ENCODE assay signal across 15 mouse cellular contexts in genomic region chr3:97507209-97507608, GRCm38 (mm10).
DNase-seq lines count a peak whose midpoint lies in the region; ATAC-seq lines count a peak whose summit lies in the region.
"Had no signal": no experiment of that assay in that cellular context is flagged by ENCODE, and none has a peak within 500 bp of the region (broad histone marks: within the 10 kb centered on the region; RNA-seq: fewer than 3 reads in every experiment).

No protein-coding gene starts in this region.

- H3K27me3 ChIP-seq in forebrain, embryonic 14.5 days (replicated peaks; ENCODE audit: control insufficient read depth, insufficient read depth, low read length) = no peaks in the 10 kb centered on the region
- no peaks in the 10 kb centered on the region for H3K27me3 ChIP-seq in forebrain, embryonic 10.5 days (ENCODE audit: poor library complexity, severe bottlenecking)
- no peaks in the 10 kb centered on the region for H3K27me3 ChIP-seq in midbrain, embryonic 14.5 days (ENCODE audit: control insufficient read depth, insufficient read depth, low read length)
- H3K27me3 ChIP-seq in midbrain, embryonic 10.5 days (ENCODE audit: low read depth, poor library complexity, severe bottlenecking) = no peaks in the 10 kb centered on the region
- no peaks in the 10 kb centered on the region for H3K27me3 ChIP-seq in hindbrain, embryonic 13.5 days
- H3K27me3 ChIP-seq in neural tube, embryonic 13.5 days = no peaks in the 10 kb centered on the region
- H3K27me3 ChIP-seq: embryonic facial prominence, embryonic 15.5 days; Patski had no signal

- no peak overlapping the region for H3K4me2 ChIP-seq in forebrain, embryonic 14.5 days (ENCODE audit: low read length)
- H3K4me2 ChIP-seq in midbrain, embryonic 14.5 days (ENCODE audit: low read length) = no peak overlapping the region
- H3K4me2 ChIP-seq in hindbrain, embryonic 13.5 days = no peak overlapping the region; the same call in 1 of the 2 replicates
- peak overlapping the region; percentile 23 for H3K4me2 ChIP-seq in neural tube, embryonic 13.5 days
- H3K4me2 ChIP-seq: embryonic facial prominence, embryonic 15.5 days had no signal

- H3K9ac ChIP-seq in forebrain, embryonic 14.5 days (ENCODE audit: low read length) = no peak overlapping the region
- no peak overlapping the region for H3K9ac ChIP-seq in midbrain, embryonic 14.5 days (replicated peaks; ENCODE audit: low read length)
- no peak overlapping the region for H3K9ac ChIP-seq in hindbrain, embryonic 13.5 days
- no peak overlapping the region for H3K9ac ChIP-seq in neural tube, embryonic 13.5 days
- H3K9ac ChIP-seq: embryonic facial prominence, embryonic 15.5 days had no signal

- 56% methylated on average over 8 of the region's 8 CpGs for WGBS in forebrain, embryonic 14.5 days
- WGBS in forebrain, embryonic 10.5 days = 88% methylated on average over 8 of the region's 8 CpGs
- whole genome bisulfite sequencing in midbrain, embryonic 14.5 days = 26% methylated on average over 8 of the region's 8 CpGs
- 83% methylated on average over 8 of the region's 8 CpGs for WGBS in midbrain, embryonic 10.5 days
- 20% methylated on average over 8 of the region's 8 CpGs for WGBS in hindbrain, embryonic 13.5 days
- 22% methylated on average over 8 of the region's 8 CpGs for WGBS in neural tube, embryonic 13.5 days

- H3K4me1 ChIP-seq in forebrain, embryonic 14.5 days (ENCODE audit: control insufficient read depth, insufficient read depth, low read length) = no peaks in the 10 kb centered on the region
- H3K4me1 ChIP-seq in forebrain, embryonic 10.5 days = peaks cover 6% of the 10 kb centered on the region
- H3K4me1 ChIP-seq in midbrain, embryonic 14.5 days (ENCODE audit: control insufficient read depth, insufficient read depth, low read length) = no peaks in the 10 kb centered on the region
- H3K4me1 ChIP-seq in midbrain, embryonic 10.5 days = peaks cover 3% of the 10 kb centered on the region; the same call in 1 of the 2 replicates
- peaks cover 13% of the 10 kb centered on the region for H3K4me1 ChIP-seq in hindbrain, embryonic 13.5 days (replicated peaks)
- peaks cover 17% of the 10 kb centered on the region for H3K4me1 ChIP-seq in neural tube, embryonic 13.5 days (replicated peaks)
- H3K4me1 ChIP-seq: embryonic facial prominence, embryonic 15.5 days had no signal

- peak; percentile 54 for DNase-seq in forebrain, embryonic 14.5 days (ENCODE audit: low spot score)
- DNase-seq in forebrain, embryonic 10.5 days (ENCODE audit: extremely low spot score, low spot score) = no peak
- peak; percentile 56 for DNase-seq in midbrain, embryonic 14.5 days
- no peak for DNase-seq in midbrain, embryonic 10.5 days (ENCODE audit: low spot score)
- no peak for DNase-seq in heart, adult 8-10 months (ENCODE audit: low spot score)
- DNase-seq in kidney, postnatal 14 days = no peak
- DNase-seq: cerebellum, adult 9-11 months; gastrocnemius, postnatal 10 days; lung, adult 18-20 months; thymus, postnatal 14 days had no signal

- H3K9me3 ChIP-seq in forebrain, embryonic 14.5 days (replicated peaks; ENCODE audit: control insufficient read depth, low read length) = no peaks in the 10 kb centered on the region
- H3K9me3 ChIP-seq in forebrain, embryonic 10.5 days = no peaks in the 10 kb centered on the region
- no peaks in the 10 kb centered on the region for H3K9me3 ChIP-seq in midbrain, embryonic 14.5 days (ENCODE audit: control insufficient read depth, low read length)
- H3K9me3 ChIP-seq in midbrain, embryonic 10.5 days (replicated peaks) = no peaks in the 10 kb centered on the region
- H3K9me3 ChIP-seq in hindbrain, embryonic 13.5 days = no peaks in the 10 kb centered on the region
- H3K9me3 ChIP-seq in neural tube, embryonic 13.5 days = no peaks in the 10 kb centered on the region
- H3K9me3 ChIP-seq: embryonic facial prominence, embryonic 15.5 days had no signal

- H3K36me3 ChIP-seq in forebrain, embryonic 14.5 days (ENCODE audit: control insufficient read depth, insufficient read depth, low read length) = no peaks in the 10 kb centered on the region
- no peaks in the 10 kb centered on the region for H3K36me3 ChIP-seq in forebrain, embryonic 10.5 days (replicated peaks)
- H3K36me3 ChIP-seq in midbrain, embryonic 14.5 days (ENCODE audit: control insufficient read depth, insufficient read depth, low read length) = no peaks in the 10 kb centered on the region
- no peaks in the 10 kb centered on the region for H3K36me3 ChIP-seq in midbrain, embryonic 10.5 days
- H3K36me3 ChIP-seq in hindbrain, embryonic 13.5 days = no peaks in the 10 kb centered on the region
- no peaks in the 10 kb centered on the region for H3K36me3 ChIP-seq in neural tube, embryonic 13.5 days
- H3K36me3 ChIP-seq: embryonic facial prominence, embryonic 15.5 days had no signal

- 0 out of 2 replicates have a peak, but pooled peaks have one; percentile 26 for ATAC-seq in forebrain, embryonic 14.5 days
- ATAC-seq in midbrain, embryonic 14.5 days (ENCODE audit: low FRiP score, low TSS enrichment) = no peak
- ATAC-seq in hindbrain, embryonic 13.5 days (ENCODE audit: low FRiP score) = 0 out of 2 replicates have a peak, but pooled peaks have one; percentile 24
- ATAC-seq in neural tube, embryonic 13.5 days (ENCODE audit: low read depth) = no peak
- ATAC-seq: Patski had no signal

- H3K4me3 ChIP-seq in forebrain, embryonic 14.5 days (ENCODE audit: low read depth, low read length) = no peak overlapping the region
- H3K4me3 ChIP-seq in forebrain, embryonic 10.5 days = no peak overlapping the region
- no peak overlapping the region for H3K4me3 ChIP-seq in midbrain, embryonic 14.5 days (replicated peaks; ENCODE audit: low read depth, low read length)
- no peak overlapping the region for H3K4me3 ChIP-seq in midbrain, embryonic 10.5 days
- no peak overlapping the region for H3K4me3 ChIP-seq in hindbrain, embryonic 13.5 days
- no peak overlapping the region for H3K4me3 ChIP-seq in neural tube, embryonic 13.5 days
- H3K4me3 ChIP-seq: embryonic facial prominence, embryonic 15.5 days had no signal

- H3K27ac ChIP-seq in forebrain, embryonic 14.5 days (ENCODE audit: low read depth, low read length) = no peak overlapping the region
- H3K27ac ChIP-seq in forebrain, embryonic 10.5 days = no peak overlapping the region
- H3K27ac ChIP-seq in midbrain, embryonic 14.5 days (replicated peaks; ENCODE audit: low read depth, low read length) = 0 out of 2 replicates have a peak overlapping the region, but pooled peaks have one; percentile 13
- H3K27ac ChIP-seq in midbrain, embryonic 10.5 days (replicated peaks) = no peak overlapping the region
- 0 out of 2 replicates have a peak overlapping the region, but pooled peaks have one; percentile 8 for H3K27ac ChIP-seq in hindbrain, embryonic 13.5 days
- no peak overlapping the region for H3K27ac ChIP-seq in neural tube, embryonic 13.5 days (replicated peaks)
- H3K27ac ChIP-seq: embryonic facial prominence, embryonic 15.5 days; kidney, postnatal 0 days had no signal

Comparison
In these comparisons a context has a peak if more than half of its experiments do, and no peak if none do; other contexts are left out.
1. DNase-seq: peak in forebrain, embryonic 14.5 days (single experiment) and midbrain, embryonic 14.5 days (single experiment); none in forebrain, embryonic 10.5 days (single experiment), midbrain, embryonic 10.5 days (single experiment), heart, adult 8-10 months (single experiment) and kidney, postnatal 14 days (single experiment).
2. H3K27ac ChIP-seq: peak in midbrain, embryonic 14.5 days (single experiment) and hindbrain, embryonic 13.5 days (single experiment); none in forebrain, embryonic 14.5 days (single experiment), forebrain, embryonic 10.5 days (single experiment), midbrain, embryonic 10.5 days (single experiment) and neural tube, embryonic 13.5 days (single experiment).
3. ATAC-seq: peak in forebrain, embryonic 14.5 days (single experiment) and hindbrain, embryonic 13.5 days (single experiment); none in midbrain, embryonic 14.5 days (single experiment) and neural tube, embryonic 13.5 days (single experiment).